Mouse (Mus musculus): ENCODE results near the gene Enox2.

GRCm38 (mm10) chrX:49096249-49096648 is 191.8 kb downstream of the Enox2 start:
- TF ChIP-seq EP300 (IDR thresholded peaks at IDR 0.05; ENCODE audit: low read depth), result no peak
- TF ChIP-seq CTCF (IDR thresholded peaks at IDR 0.05; ENCODE audit: low read depth), result no peak
